Mouse (Mus musculus): ENCODE data around the gene Hps1.

Hps1 gene

GRCm38 (mm10) chr19:42713770-42714169, 66.0 kb downstream of the Hps1 start:
- no peak for DNase-seq
